Mouse (Mus musculus) heart, postnatal 36 days (tissue): Measurements from ENCODE around the gene Cited4. TPM values are rescaled to one million over a fixed set of nuclear protein-coding genes. Genes with fewer than 3 reads are reported as not detected.

ENCODE experiments used
- DNase-seq, 2 experiments: peaks; one replicate each; pipeline ENCODE4 v3.0.0; 2021 to 2022
- intact Hi-C: fragments of 180-260 bp; cut with DNase I; formaldehyde crosslinking; loops from one replicate; pipeline ENCODE4 v1.15.1; 2025
- total RNA-seq, 2 experiments: library from RNA; stranded (reverse); gene quantifications; 2 replicates each; pipeline ENCODE4 v1.2.3; 2021

The Cited4 gene
- total RNA-seq, result 10 to 100 TPM; 26.9 to 36.2 TPM

- intact Hi-C loops, result loop anchor here (1.0 to 2.0 kb wide), 2 partner anchors 50 to 77 kb away; no protein-coding TSS in a partner anchor
- DNase-seq, result peak; percentile 84 to 86
Observed at GRCm38 (mm10) chr4:120666358-120667024, at the start of gene Cited4. TSS of gene Cited4 (plus strand) at chr4:120666572.

GRCm38 (mm10) chr4:120627728-120628127 lies 38.6 kb upstream of the Cited4 start:
- DNase-seq, result no peak
- intact Hi-C loops, result no loop called here

GRCm38 (mm10) chr4:120630218-120630931 lies 36.0 kb upstream of the Cited4 start:
- DNase-seq, result no peak
- intact Hi-C loops, result no loop called here

GRCm38 (mm10) chr4:120631828-120632227 lies 34.5 kb upstream of the Cited4 start:
- DNase-seq, result no peak
- intact Hi-C loops, result no loop called here

GRCm38 (mm10) chr4:120635351-120635750 lies 31.0 kb upstream of the Cited4 start:
- intact Hi-C loops, result no loop called here
- no peak for DNase-seq

- intact Hi-C loops, result no loop called here
- DNase-seq, result no peak
Observed at GRCm38 (mm10) chr4:120641946-120642345, 24.4 kb upstream of the Cited4 start.

- no peak for DNase-seq
- intact Hi-C loops, result no loop called here
Observed at GRCm38 (mm10) chr4:120643899-120644298, 22.5 kb upstream of the Cited4 start.

GRCm38 (mm10) chr4:120649369-120650207 lies 16.8 kb upstream of the Cited4 start:
- peak in 1 of 2 experiments; percentile 6 for DNase-seq
- intact Hi-C loops, result no loop called here

GRCm38 (mm10) chr4:120650208-120650592 lies 16.2 kb upstream of the Cited4 start:
- intact Hi-C loops, result no loop called here
- DNase-seq, result no peak

GRCm38 (mm10) chr4:120655898-120656297 lies 10.5 kb upstream of the Cited4 start:
- no peak for DNase-seq
- intact Hi-C loops, result no loop called here

- intact Hi-C loops, result no loop called here
- no peak for DNase-seq
Observed at GRCm38 (mm10) chr4:120660485-120660884, 5.9 kb upstream of the Cited4 start.

- intact Hi-C loops, result no loop called here
- no peak for DNase-seq
Observed at GRCm38 (mm10) chr4:120664601-120665000, 1.8 kb upstream of the Cited4 start.

- intact Hi-C loops, result no loop called here
- DNase-seq, result no peak
Observed at GRCm38 (mm10) chr4:120665144-120665700, 1.1 kb upstream of the Cited4 start.

GRCm38 (mm10) chr4:120665782-120666181 lies 590 bp upstream of the Cited4 start:
- intact Hi-C loops, result loop anchor here (2.0 kb wide), 1 partner anchor 49 kb away; no protein-coding TSS in a partner anchor
- no peak for DNase-seq

GRCm38 (mm10) chr4:120667045-120667501 lies 701 bp downstream of the Cited4 start:
- intact Hi-C loops, result loop anchor here (1.0 to 2.0 kb wide), 2 partner anchors 50 to 78 kb away; no protein-coding TSS in a partner anchor
- DNase-seq, result peak; percentile 59 to 62

- intact Hi-C loops, result loop anchor here (1.0 to 2.0 kb wide), 2 partner anchors 51 to 78 kb away; no protein-coding TSS in a partner anchor
Observed at GRCm38 (mm10) chr4:120667555-120667954, 1.2 kb downstream of the Cited4 start.

GRCm38 (mm10) chr4:120668551-120668950 lies 2.2 kb downstream of the Cited4 start:
- intact Hi-C loops, result no loop called here
- DNase-seq, result peak; percentile 25 to 39

More at GRCm38 (mm10) chr4:120667555-120667954, 1.2 kb downstream of the Cited4 start:
- no peak for DNase-seq

GRCm38 (mm10) chr4:120669585-120669984 lies 3.2 kb downstream of the Cited4 start:
- intact Hi-C loops, result no loop called here
- DNase-seq, result no peak

- DNase-seq, result no peak
- intact Hi-C loops, result no loop called here
Observed at GRCm38 (mm10) chr4:120671046-120671445, 4.7 kb downstream of the Cited4 start.

GRCm38 (mm10) chr4:120673606-120674005 lies 7.2 kb downstream of the Cited4 start:
- no peak for DNase-seq
- intact Hi-C loops, result no loop called here
